Mouse (Mus musculus): ENCODE measurements at regions not wholly inside any gene's neighbourhood (a gene's known extent, or its start where the extent isn't known, plus 50 kb on each side); places are given as distances from the start of the nearest gene placed in this dataset.

GRCm38 (mm10) chr2:133341352-133341751 is 210.6 kb upstream of the Bmp2 start:
- no peaks in the 10 kb centered on the region for H3K9me3 ChIP-seq (ENCODE audit: low read length)
- WGBS = 61% methylated on average over 4 of the region's 4 CpGs
- TF ChIP-seq EP300 (IDR thresholded peaks at IDR 0.05) (no peak), CTCF (IDR thresholded peaks at IDR 0.05) (no peak)
- H3K4me3 ChIP-seq (ENCODE audit: low read depth, low read length) = no peak overlapping the region
- DNase-seq (ENCODE audit: low spot score) (no peak), ATAC-seq (no peak)
- no peak overlapping the region for H3K27ac ChIP-seq (ENCODE audit: low read length)
- H3K27me3 ChIP-seq (replicated peaks; ENCODE audit: insufficient read depth, low read length) = no peaks in the 10 kb centered on the region
- no peak overlapping the region for H3K9ac ChIP-seq (replicated peaks; ENCODE audit: low read depth)
- H3K4me1 ChIP-seq (ENCODE audit: insufficient read depth, low read depth, low read length) = no peaks in the 10 kb centered on the region
- H3K4me2 ChIP-seq (replicated peaks; ENCODE audit: low read depth, low read length) = no peak overlapping the region
- no peaks in the 10 kb centered on the region for H3K36me3 ChIP-seq (ENCODE audit: insufficient read depth, low read length)

- Histone ChIP-seq H3K4me2 (replicated peaks; ENCODE audit: low read depth, low read length) (no peak overlapping the region), H3K27ac (ENCODE audit: low read length) (no peak overlapping the region), H3K9ac (replicated peaks; ENCODE audit: low read depth) (no peak overlapping the region), H3K4me1 (ENCODE audit: insufficient read depth, low read depth, low read length) (no peaks in the 10 kb centered on the region), H3K36me3 (ENCODE audit: insufficient read depth, low read length) (no peaks in the 10 kb centered on the region), H3K9me3 (ENCODE audit: low read length) (no peaks in the 10 kb centered on the region), H3K4me3 (ENCODE audit: low read depth, low read length) (no peak overlapping the region), H3K27me3 (replicated peaks; ENCODE audit: insufficient read depth, low read length) (no peaks in the 10 kb centered on the region)
- no peak for ATAC-seq
- 35% methylated on average over 12 of the region's 12 CpGs for WGBS
- peak; percentile 7 for DNase-seq (ENCODE audit: low spot score)
- TF ChIP-seq CTCF (IDR thresholded peaks at IDR 0.05) = no peak
- no peak for TF ChIP-seq EP300 (IDR thresholded peaks at IDR 0.05)
These were observed 205.8 kb upstream of the Bmp2 start for GRCm38 (mm10) chr2:133345964-133346788.

GRCm38 (mm10) chr2:133346789-133347424 is 205.1 kb upstream of the Bmp2 start:
- Histone ChIP-seq H3K9me3 (ENCODE audit: low read length) (no peaks in the 10 kb centered on the region), H3K9ac (replicated peaks; ENCODE audit: low read depth) (no peak overlapping the region), H3K4me3 (ENCODE audit: low read depth, low read length) (no peak overlapping the region), H3K4me2 (replicated peaks; ENCODE audit: low read depth, low read length) (no peak overlapping the region), H3K36me3 (ENCODE audit: insufficient read depth, low read length) (no peaks in the 10 kb centered on the region), H3K27me3 (replicated peaks; ENCODE audit: insufficient read depth, low read length) (no peaks in the 10 kb centered on the region), H3K4me1 (ENCODE audit: insufficient read depth, low read depth, low read length) (no peaks in the 10 kb centered on the region), H3K27ac (ENCODE audit: low read length) (no peak overlapping the region)
- no peak for DNase-seq (ENCODE audit: low spot score)
- no peak for ATAC-seq
- TF ChIP-seq EP300 (IDR thresholded peaks at IDR 0.05) (no peak), CTCF (IDR thresholded peaks at IDR 0.05) (no peak)
- 20% methylated on average over 4 of the region's 4 CpGs for WGBS

- H3K27ac ChIP-seq (ENCODE audit: low read length) = no peak overlapping the region
- no peaks in the 10 kb centered on the region for H3K9me3 ChIP-seq (ENCODE audit: low read length)
- no peaks in the 10 kb centered on the region for H3K36me3 ChIP-seq (ENCODE audit: insufficient read depth, low read length)
- no peak overlapping the region for H3K4me3 ChIP-seq (ENCODE audit: low read depth, low read length)
- DNase-seq (ENCODE audit: low spot score) (peak; percentile 49), ATAC-seq (peak; percentile 77)
- WGBS = 59% methylated on average over 3 of the region's 3 CpGs
- TF ChIP-seq EP300 (IDR thresholded peaks at IDR 0.05) = peak; percentile 43
- TF ChIP-seq CTCF (IDR thresholded peaks at IDR 0.05) = no peak
- H3K27me3 ChIP-seq (replicated peaks; ENCODE audit: insufficient read depth, low read length) = no peaks in the 10 kb centered on the region
- H3K9ac ChIP-seq (replicated peaks; ENCODE audit: low read depth) = no peak overlapping the region
- no peak overlapping the region for H3K4me2 ChIP-seq (replicated peaks; ENCODE audit: low read depth, low read length)
- no peaks in the 10 kb centered on the region for H3K4me1 ChIP-seq (ENCODE audit: insufficient read depth, low read depth, low read length)
These were observed 200.7 kb upstream of the Bmp2 start for GRCm38 (mm10) chr2:133351306-133351705.

GRCm38 (mm10) chr2:133352800-133353199 is 199.2 kb upstream of the Bmp2 start:
- ATAC-seq (no peak), DNase-seq (ENCODE audit: low spot score) (no peak)
- Histone ChIP-seq H3K4me3 (ENCODE audit: low read depth, low read length) (no peak overlapping the region), H3K27ac (ENCODE audit: low read length) (no peak overlapping the region), H3K9ac (replicated peaks; ENCODE audit: low read depth) (no peak overlapping the region), H3K9me3 (ENCODE audit: low read length) (no peaks in the 10 kb centered on the region), H3K4me2 (replicated peaks; ENCODE audit: low read depth, low read length) (no peak overlapping the region), H3K36me3 (ENCODE audit: insufficient read depth, low read length) (no peaks in the 10 kb centered on the region), H3K4me1 (ENCODE audit: insufficient read depth, low read depth, low read length) (no peaks in the 10 kb centered on the region), H3K27me3 (replicated peaks; ENCODE audit: insufficient read depth, low read length) (no peaks in the 10 kb centered on the region)
- WGBS = 67% methylated on average over 3 of the region's 3 CpGs
- no peak for TF ChIP-seq EP300 (IDR thresholded peaks at IDR 0.05)
- TF ChIP-seq CTCF (IDR thresholded peaks at IDR 0.05) = no peak

- no peaks in the 10 kb centered on the region for H3K27me3 ChIP-seq (replicated peaks; ENCODE audit: insufficient read depth, low read length)
- H3K4me2 ChIP-seq (replicated peaks; ENCODE audit: low read depth, low read length) = no peak overlapping the region
- no peaks in the 10 kb centered on the region for H3K9me3 ChIP-seq (ENCODE audit: low read length)
- no peak for TF ChIP-seq CTCF (IDR thresholded peaks at IDR 0.05)
- TF ChIP-seq EP300 (IDR thresholded peaks at IDR 0.05) = no peak
- no peaks in the 10 kb centered on the region for H3K4me1 ChIP-seq (ENCODE audit: insufficient read depth, low read depth, low read length)
- no peak overlapping the region for H3K9ac ChIP-seq (replicated peaks; ENCODE audit: low read depth)
- ATAC-seq (no peak), DNase-seq (ENCODE audit: low spot score) (peak; percentile 9)
- H3K36me3 ChIP-seq (ENCODE audit: insufficient read depth, low read length) = no peaks in the 10 kb centered on the region
- H3K4me3 ChIP-seq (ENCODE audit: low read depth, low read length) = no peak overlapping the region
- no peak overlapping the region for H3K27ac ChIP-seq (ENCODE audit: low read length)
- 61% methylated on average over 4 of the region's 4 CpGs for WGBS
These were observed 189.1 kb upstream of the Bmp2 start for GRCm38 (mm10) chr2:133362693-133363443.

Measured in lung, postnatal 0 days (tissue).